Mouse (Mus musculus) stomach, embryonic 15.5 days (tissue): ENCODE results near the gene Shisa5. TPM values are rescaled to one million over a fixed set of nuclear protein-coding genes. Genes with fewer than 3 reads are reported as not detected.
A peak's percentile ranks its signal among the peaks of the same experiment; 100 is the strongest.

Source experiments
- ATAC-seq: fragments of 200-750 bp; cut with Nextera tagmentation; 2 replicates; pipeline ENCODE4 v1.8.0; 2017; ENCODE audit warnings: low read depth, moderate number of reproducible peaks, moderate TSS enrichment; ENCODE audit not compliant: insufficient read depth, low FRiP score
- H3K27ac ChIP-seq: fragments of 300-500 bp; sonication (generic); 2 replicates; pipeline ENCODE4 v1.5.1; 2015; ENCODE audit warnings: mild to moderate bottlenecking, inconsistent platforms
- H3K27me3 ChIP-seq: fragments of 300-500 bp; sonication (generic); replicated peaks from 2 replicates; pipeline ENCODE4 v1.6.1; 2015; ENCODE audit warnings: inconsistent platforms
- H3K36me3 ChIP-seq: fragments of 300-500 bp; sonication (generic); 2 replicates; pipeline ENCODE4 v1.6.1; 2015; ENCODE audit warnings: inconsistent platforms
- H3K4me1 ChIP-seq: fragments of 300-500 bp; sonication (generic); 2 replicates; pipeline ENCODE4 v1.6.1; 2015; ENCODE audit warnings: inconsistent platforms
- H3K4me2 ChIP-seq: fragments of 300-500 bp; sonication (generic); 2 replicates; pipeline ENCODE4 v1.6.1; 2015; ENCODE audit warnings: mild to moderate bottlenecking, inconsistent platforms
- H3K4me3 ChIP-seq: fragments of 300-500 bp; sonication (generic); replicated peaks from 2 replicates; pipeline ENCODE4 v1.5.1; 2015; ENCODE audit warnings: inconsistent platforms
- H3K9ac ChIP-seq: fragments of 300-500 bp; sonication (generic); 2 replicates; pipeline ENCODE4 v1.6.1; 2015; ENCODE audit warnings: inconsistent platforms
- H3K9me3 ChIP-seq: fragments of 300-500 bp; sonication (generic); 2 replicates; pipeline ENCODE4 v1.6.1; 2016; ENCODE audit warnings: inconsistent platforms
- WGBS: fragments of 180-500 bp; shearing (Covaris S2); methylation state at CpG from one replicate; pipeline ENCODE4 v1.1.7; 2015; 5-methylcytosine and 5-hydroxymethylcytosine counted together
- polyA plus RNA-seq: library from polyadenylated mRNA; unstranded; fragments of >200 nt; fragmentation: Nextera tagmentation; extraction: Ambion mirVana; gene quantifications from 2 replicates; pipeline ENCODE4 v1.2.1, GENCODE M21; 2015

Gene Shisa5
- polyA plus RNA-seq, 1 experiment from 2014 or later = 104 TPM

GRCm38 (mm10) chr9:109028421-109028820, 9.9 kb upstream of the Shisa5 start:
- Histone ChIP-seq H3K36me3 (no peaks in the 10 kb centered on the region), H3K9ac (no peak overlapping the region), H3K9me3 (no peaks in the 10 kb centered on the region), H3K4me3 (no peak overlapping the region), H3K4me1 (no peaks in the 10 kb centered on the region), H3K27me3 (no peaks in the 10 kb centered on the region), H3K27ac (no peak overlapping the region), H3K4me2 (no peak overlapping the region)
- ATAC-seq = no peak
- WGBS = 88% methylated on average over 3 of the region's 3 CpGs

GRCm38 (mm10) chr9:109028919-109029318, 9.4 kb upstream of the Shisa5 start:
- no peak for ATAC-seq
- Histone ChIP-seq H3K4me1 (no peaks in the 10 kb centered on the region), H3K27ac (no peak overlapping the region), H3K9me3 (no peaks in the 10 kb centered on the region), H3K4me2 (no peak overlapping the region), H3K36me3 (no peaks in the 10 kb centered on the region), H3K27me3 (no peaks in the 10 kb centered on the region), H3K9ac (no peak overlapping the region), H3K4me3 (no peak overlapping the region)
- 69% methylated on average over 5 of the region's 5 CpGs for WGBS

- no peak overlapping the region for H3K4me2 ChIP-seq
- no peak overlapping the region for H3K27ac ChIP-seq
- H3K4me1 ChIP-seq = no peaks in the 10 kb centered on the region
- H3K4me3 ChIP-seq = no peak overlapping the region
- 70% methylated on average over 3 of the region's 3 CpGs for WGBS
- no peaks in the 10 kb centered on the region for H3K36me3 ChIP-seq
- no peak overlapping the region for H3K9ac ChIP-seq
- no peaks in the 10 kb centered on the region for H3K9me3 ChIP-seq
- no peak for ATAC-seq
- H3K27me3 ChIP-seq = no peaks in the 10 kb centered on the region
These were observed 8.1 kb upstream of the Shisa5 start for GRCm38 (mm10) chr9:109030312-109030711.

- Histone ChIP-seq H3K4me1 (no peaks in the 10 kb centered on the region), H3K27me3 (no peaks in the 10 kb centered on the region), H3K9ac (no peak overlapping the region), H3K36me3 (no peaks in the 10 kb centered on the region), H3K4me2 (no peak overlapping the region), H3K27ac (no peak overlapping the region), H3K4me3 (no peak overlapping the region), H3K9me3 (no peaks in the 10 kb centered on the region)
- 90% methylated on average over 7 of the region's 7 CpGs for WGBS
- no peak for ATAC-seq
These were observed 7.4 kb upstream of the Shisa5 start for GRCm38 (mm10) chr9:109031001-109031400.

- WGBS = 79% methylated on average over 8 of the region's 8 CpGs
- ATAC-seq = no peak
These were observed 6.7 kb upstream of the Shisa5 start for GRCm38 (mm10) chr9:109031686-109032085.

GRCm38 (mm10) chr9:109032435-109032834, 5.9 kb upstream of the Shisa5 start:
- no peaks in the 10 kb centered on the region for H3K27me3 ChIP-seq
- no peak for ATAC-seq
- no peak overlapping the region for H3K27ac ChIP-seq
- H3K4me1 ChIP-seq = no peaks in the 10 kb centered on the region
- no peaks in the 10 kb centered on the region for H3K36me3 ChIP-seq
- WGBS = 78% methylated on average over 6 of the region's 6 CpGs
- H3K4me3 ChIP-seq = no peak overlapping the region
- no peak overlapping the region for H3K9ac ChIP-seq
- no peak overlapping the region for H3K4me2 ChIP-seq
- no peaks in the 10 kb centered on the region for H3K9me3 ChIP-seq

More at GRCm38 (mm10) chr9:109031686-109032085, 6.7 kb upstream of the Shisa5 start:
- no peaks in the 10 kb centered on the region for H3K36me3 ChIP-seq
- H3K9me3 ChIP-seq = no peaks in the 10 kb centered on the region
- no peak overlapping the region for H3K4me2 ChIP-seq
- H3K4me1 ChIP-seq = no peaks in the 10 kb centered on the region
- no peak overlapping the region for H3K9ac ChIP-seq
- H3K27me3 ChIP-seq = no peaks in the 10 kb centered on the region
- H3K27ac ChIP-seq = no peak overlapping the region
- H3K4me3 ChIP-seq = no peak overlapping the region

- 16% methylated on average over 8 of the region's 8 CpGs for WGBS
- peak overlapping the region; percentile 75 for H3K4me3 ChIP-seq
- no peaks in the 10 kb centered on the region for H3K27me3 ChIP-seq
- H3K4me2 ChIP-seq = peak overlapping the region; percentile 78
- peak; percentile 37; the same call in 1 of the 2 replicates for ATAC-seq
- H3K36me3 ChIP-seq = no peaks in the 10 kb centered on the region
- H3K4me1 ChIP-seq = peaks cover 27% of the 10 kb centered on the region
- H3K27ac ChIP-seq = peak overlapping the region; percentile 86
- peak overlapping the region; percentile 80 for H3K9ac ChIP-seq
- H3K9me3 ChIP-seq = no peaks in the 10 kb centered on the region
These were observed 568 bp downstream of the Shisa5 start for GRCm38 (mm10) chr9:109038901-109039364.

GRCm38 (mm10) chr9:109039681-109040080, 1.3 kb downstream of the Shisa5 start:
- H3K9ac ChIP-seq = no peak overlapping the region

GRCm38 (mm10) chr9:109040216-109040615, 1.9 kb downstream of the Shisa5 start:
- ATAC-seq = no peak
- no peaks in the 10 kb centered on the region for H3K9me3 ChIP-seq
- peaks cover 27% of the 10 kb centered on the region for H3K4me1 ChIP-seq
- no peaks in the 10 kb centered on the region for H3K36me3 ChIP-seq
- WGBS = 68% methylated on average over 8 of the region's 8 CpGs
- 0 out of 2 replicates have a peak overlapping the region, but pooled peaks have one; percentile 6 for H3K4me3 ChIP-seq
- no peaks in the 10 kb centered on the region for H3K27me3 ChIP-seq
- no peak overlapping the region for H3K9ac ChIP-seq
- peak overlapping the region; percentile 78 for H3K4me2 ChIP-seq
- H3K27ac ChIP-seq = peak overlapping the region; percentile 67; the same call in 1 of the 2 replicates

More at GRCm38 (mm10) chr9:109039681-109040080, 1.3 kb downstream of the Shisa5 start:
- no peaks in the 10 kb centered on the region for H3K36me3 ChIP-seq
- ATAC-seq = no peak
- peak overlapping the region; percentile 75; the same call in 1 of the 2 replicates for H3K4me3 ChIP-seq
- no peaks in the 10 kb centered on the region for H3K27me3 ChIP-seq
- H3K27ac ChIP-seq = peak overlapping the region; percentile 11; the same call in 1 of the 2 replicates
- no peaks in the 10 kb centered on the region for H3K9me3 ChIP-seq
- peaks cover 27% of the 10 kb centered on the region for H3K4me1 ChIP-seq
- WGBS = 83% methylated on average over 4 of the region's 4 CpGs
- H3K4me2 ChIP-seq = peak overlapping the region; percentile 78

- Histone ChIP-seq H3K9me3 (no peaks in the 10 kb centered on the region), H3K4me3 (no peak overlapping the region), H3K4me2 (peak overlapping the region; percentile 78), H3K27me3 (no peaks in the 10 kb centered on the region), H3K9ac (no peak overlapping the region), H3K27ac (peak overlapping the region; percentile 67; the same call in 1 of the 2 replicates), H3K36me3 (no peaks in the 10 kb centered on the region), H3K4me1 (peaks cover 27% of the 10 kb centered on the region)
- ATAC-seq = peak; percentile 84
- WGBS = 53% methylated on average over 6 of the region's 6 CpGs
These were observed 2.5 kb downstream of the Shisa5 start for GRCm38 (mm10) chr9:109040906-109041305.

- no peak for ATAC-seq
- Histone ChIP-seq H3K4me2 (peak overlapping the region; percentile 78), H3K9ac (no peak overlapping the region), H3K36me3 (no peaks in the 10 kb centered on the region), H3K9me3 (no peaks in the 10 kb centered on the region), H3K4me1 (peaks cover 27% of the 10 kb centered on the region), H3K27ac (peak overlapping the region; percentile 51; the same call in 1 of the 2 replicates), H3K27me3 (no peaks in the 10 kb centered on the region), H3K4me3 (no peak overlapping the region)
- WGBS = 53% methylated on average over 7 of the region's 7 CpGs
These were observed 3.0 kb downstream of the Shisa5 start for GRCm38 (mm10) chr9:109041351-109041750.

- H3K27me3 ChIP-seq = no peaks in the 10 kb centered on the region
- no peak overlapping the region for H3K9ac ChIP-seq
- H3K27ac ChIP-seq = no peak overlapping the region
- H3K36me3 ChIP-seq = peaks cover 6% of the 10 kb centered on the region; the same call in 1 of the 2 replicates
- H3K4me3 ChIP-seq = no peak overlapping the region
- no peaks in the 10 kb centered on the region for H3K4me1 ChIP-seq
- H3K4me2 ChIP-seq = no peak overlapping the region
- ATAC-seq = no peak
- H3K9me3 ChIP-seq = no peaks in the 10 kb centered on the region
- 43% methylated on average over 5 of the region's 5 CpGs for WGBS
These were observed 7.9 kb downstream of the Shisa5 start for GRCm38 (mm10) chr9:109046306-109046705.
